Mouse (Mus musculus) spleen, embryonic (tissue): ENCODE data around the gene Cnga3.

ENCODE experiments used
- CTCF ChIA-PET: fragments of 350-600 bp; sonication (Branson Sonifier 250); formaldehyde crosslinking; loops from one replicate; lab custom pipeline; 2022; lab: Charles Lee

The Cnga3 gene

DNA sequence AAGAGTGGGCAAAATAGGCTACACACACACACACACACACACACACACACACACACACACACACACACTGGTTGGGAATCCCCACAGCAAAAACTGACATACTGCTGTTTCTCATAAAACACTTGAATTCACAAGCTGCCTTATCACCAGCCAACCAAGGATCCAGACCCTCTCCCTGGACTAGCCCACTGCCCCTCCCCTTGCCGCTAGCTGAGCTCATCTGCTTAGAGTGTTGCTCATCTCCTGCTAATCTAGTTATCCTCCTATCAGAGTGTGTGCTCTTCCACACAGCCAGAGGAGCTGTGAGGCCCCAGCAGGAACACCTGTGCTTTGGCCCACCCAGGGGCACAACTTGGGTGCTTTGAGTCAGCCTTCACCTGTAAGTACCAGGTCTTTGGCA, at the start of gene Cnga3:
Gene Cnga3 (plus strand): TSS at position 291 of the 400 bp plus-strand sequence.
- CTCF ChIA-PET, result no interaction called here

DNA sequence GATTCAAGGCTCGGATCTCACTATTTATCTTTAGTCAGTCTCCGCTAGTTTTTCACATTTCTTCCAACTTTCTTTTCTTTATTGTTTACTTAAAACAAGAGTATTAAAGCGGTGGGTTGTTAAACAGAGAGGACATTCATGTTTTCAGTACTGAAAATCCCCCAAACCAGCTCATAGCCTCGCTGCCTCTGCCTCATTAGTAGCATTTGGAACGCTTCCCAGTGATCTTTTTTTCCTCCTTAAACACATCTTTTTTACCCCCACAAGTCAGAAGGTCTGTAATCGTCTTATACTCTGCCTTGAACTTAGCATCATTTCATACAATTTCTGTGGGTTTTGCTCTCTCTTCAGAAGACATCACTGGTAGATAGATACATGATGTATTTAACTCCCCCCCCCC, 48.2 kb upstream of the Cnga3 start:
- CTCF ChIA-PET, result no interaction called here

DNA sequence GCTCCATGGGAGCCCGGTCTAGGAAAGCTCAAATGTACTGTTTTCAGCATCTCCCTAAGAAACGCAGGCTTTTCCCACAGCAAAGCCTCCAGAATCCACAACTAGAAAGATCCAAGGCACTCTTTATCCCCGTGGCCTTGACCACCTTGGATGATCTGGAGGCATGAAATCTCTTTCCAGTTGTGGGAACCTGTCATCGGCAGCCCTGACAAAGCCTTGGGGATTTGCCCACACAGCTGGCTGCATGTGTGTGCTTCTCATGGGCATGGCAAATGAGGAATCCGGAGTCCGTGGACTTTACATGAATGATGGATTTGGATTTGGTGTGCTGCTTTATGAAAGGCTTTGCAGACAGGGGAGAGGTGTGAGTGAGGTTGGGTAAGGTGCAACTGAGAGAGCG, 46.3 kb upstream of the Cnga3 start:
- CTCF ChIA-PET, result no interaction called here

DNA sequence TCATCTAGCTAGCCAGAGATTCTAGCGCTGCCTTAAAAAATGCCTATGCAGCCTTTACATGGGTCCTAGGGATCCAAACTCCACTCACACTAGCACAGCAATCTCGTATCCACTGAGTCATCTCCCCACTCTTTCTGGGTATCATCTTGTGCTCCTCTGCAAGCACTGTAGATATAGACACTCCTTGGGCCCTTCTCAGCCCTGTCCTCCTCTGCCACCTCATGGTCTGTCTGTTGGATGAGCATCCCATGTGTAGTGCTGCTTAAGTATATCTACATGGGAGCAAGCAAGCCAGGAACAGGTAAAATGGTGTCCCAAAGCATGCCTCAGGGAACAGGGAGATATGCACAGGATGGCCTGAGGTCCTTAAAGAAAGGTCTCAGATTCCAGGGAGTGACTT, 36.4 kb upstream of the Cnga3 start:
- CTCF ChIA-PET, result no interaction called here

DNA sequence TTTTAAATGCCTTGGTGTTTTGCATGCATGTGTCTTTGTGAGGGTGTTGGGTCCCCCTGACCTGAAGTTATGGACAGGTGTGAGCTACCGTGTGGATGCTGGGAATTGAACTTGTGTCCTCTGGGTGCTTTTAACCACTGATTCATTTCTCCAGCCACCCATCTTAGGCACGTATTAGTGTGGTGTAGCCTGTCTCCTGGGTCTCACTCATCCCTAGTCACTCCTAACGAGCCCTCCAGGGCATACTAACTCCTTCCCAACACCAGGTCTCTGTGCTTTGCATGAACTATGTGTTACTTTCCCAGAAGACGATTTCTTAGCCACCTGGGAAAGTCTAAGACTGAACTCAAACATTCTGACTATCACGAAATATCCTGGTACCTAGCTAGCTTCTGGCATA, 34.4 kb upstream of the Cnga3 start:
- CTCF ChIA-PET, result no interaction called here

DNA sequence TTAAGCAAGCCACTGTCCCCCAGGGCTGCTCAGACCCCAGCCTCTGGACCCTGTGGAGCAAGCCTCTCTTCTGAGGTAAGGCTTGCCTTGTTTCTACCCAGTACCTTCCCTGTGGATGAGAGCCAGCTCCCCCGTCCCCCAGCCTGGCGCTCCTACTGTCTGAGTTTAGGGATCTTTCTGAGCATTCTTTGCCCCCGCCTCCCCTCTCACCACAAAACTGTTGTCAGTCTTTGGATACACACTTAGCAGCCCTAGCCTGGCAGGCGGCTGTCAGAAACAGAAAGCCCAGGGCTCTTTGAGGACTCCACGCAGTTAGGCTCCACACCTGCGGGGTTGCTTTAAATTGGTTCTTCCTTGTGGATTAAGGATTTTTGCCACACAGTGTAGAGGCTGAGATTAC, 27.2 kb upstream of the Cnga3 start:
- CTCF ChIA-PET, result interaction anchor here (0.5 kb wide), 1 partner anchor 197 kb away, joined by 3 read pairs; no protein-coding TSS in a partner anchor

DNA sequence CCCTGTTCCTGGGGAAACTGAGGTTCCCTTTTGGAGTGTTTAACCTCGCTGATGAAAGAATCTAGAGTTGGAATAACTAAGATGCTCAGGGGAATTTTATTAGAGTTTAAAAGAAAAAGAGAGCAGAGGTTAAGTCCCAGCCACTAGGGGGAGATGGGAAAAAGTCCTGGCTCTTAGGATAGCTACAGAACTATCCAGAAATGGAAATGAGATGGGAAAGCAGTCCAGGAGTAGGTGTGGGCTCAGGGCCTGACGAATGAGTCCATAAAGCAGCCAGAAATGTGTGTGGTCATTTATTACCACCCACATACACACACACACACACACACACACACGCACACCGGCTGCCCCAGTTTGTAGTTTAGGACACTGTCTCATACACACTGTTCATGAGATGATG, 19.6 kb upstream of the Cnga3 start:
- CTCF ChIA-PET, result no interaction called here

DNA sequence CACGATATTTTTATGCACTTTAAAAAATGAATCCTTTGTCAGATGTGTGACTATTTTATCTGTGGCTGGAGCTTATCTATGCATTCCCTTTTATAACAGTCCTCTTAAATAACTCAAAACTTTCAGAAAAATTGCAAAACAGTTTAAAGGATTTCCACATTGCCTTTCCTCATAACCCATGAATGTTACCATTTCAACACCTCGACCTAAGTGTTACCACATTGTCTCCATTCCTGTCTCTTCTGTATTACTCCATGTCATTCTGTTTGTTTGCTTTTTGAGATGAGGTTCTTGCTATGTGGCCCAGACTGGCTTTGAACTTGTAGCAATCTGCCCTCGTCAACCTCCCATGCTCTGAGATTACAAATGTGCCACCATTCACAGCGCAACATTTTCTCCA, 12.8 kb upstream of the Cnga3 start:
- CTCF ChIA-PET, result no interaction called here

DNA sequence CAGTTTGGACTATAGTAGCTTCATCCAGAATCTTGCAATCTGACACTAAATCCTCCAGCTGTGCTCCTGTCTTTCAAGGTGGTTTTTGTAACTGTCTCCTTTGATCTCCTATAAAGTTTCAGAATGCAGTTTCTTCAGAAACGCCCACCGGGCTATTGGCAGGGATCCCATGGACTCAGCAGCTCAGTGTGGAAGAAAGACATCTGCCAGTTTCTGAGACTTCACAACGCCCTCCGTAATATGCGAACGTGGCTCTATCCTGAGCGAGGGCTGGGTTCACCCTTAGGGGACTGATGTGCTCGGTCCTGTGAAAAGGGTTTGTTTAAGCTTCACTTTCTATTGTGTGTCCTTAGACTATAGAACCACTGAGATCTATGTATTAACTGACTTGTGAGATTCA, 6.5 kb upstream of the Cnga3 start:
- CTCF ChIA-PET, result no interaction called here

DNA sequence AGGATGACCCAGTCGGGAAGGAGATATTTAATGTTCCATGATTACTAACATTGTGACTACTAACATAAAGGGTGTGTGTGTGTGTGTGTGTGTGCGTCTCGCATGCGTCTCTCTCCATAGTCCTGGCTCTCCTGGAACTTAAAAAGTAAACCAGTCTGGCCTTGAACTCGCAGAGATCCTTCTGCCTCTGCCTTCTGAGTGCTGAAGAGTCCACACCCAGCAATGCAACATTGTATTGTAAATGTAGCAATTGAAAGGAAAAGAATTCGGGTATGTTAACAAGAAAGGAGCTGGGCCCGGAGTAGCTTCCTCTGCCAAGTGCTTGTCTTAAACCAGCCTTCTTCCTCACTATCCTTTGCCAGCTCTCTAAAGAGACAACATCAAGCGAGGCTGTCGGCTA, 1.9 kb upstream of the Cnga3 start:
- CTCF ChIA-PET, result no interaction called here

DNA sequence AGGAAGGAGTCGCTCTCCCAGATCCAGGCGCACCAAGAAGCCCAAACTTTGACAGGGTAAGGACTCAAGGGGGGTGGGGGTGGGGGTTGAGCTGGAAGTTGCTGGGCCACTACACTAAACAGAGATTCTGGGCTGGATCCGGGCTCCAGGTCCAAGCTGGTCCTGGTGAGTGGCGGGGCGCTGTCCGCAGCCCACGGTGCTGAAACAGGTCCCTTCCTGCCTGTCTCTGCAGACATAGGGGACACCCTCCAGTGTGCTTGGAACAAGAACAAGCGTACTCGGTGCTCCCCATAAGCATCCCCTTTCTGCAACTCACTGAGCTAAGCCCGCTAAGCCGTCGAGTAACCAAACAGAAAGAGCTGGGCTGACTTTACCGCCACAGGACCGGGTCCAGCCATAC, 4.2 kb downstream of the Cnga3 start:
- CTCF ChIA-PET, result interaction anchor here (0.7 kb wide), 1 partner anchor 387 kb away, joined by 9 read pairs; no protein-coding TSS in a partner anchor

DNA sequence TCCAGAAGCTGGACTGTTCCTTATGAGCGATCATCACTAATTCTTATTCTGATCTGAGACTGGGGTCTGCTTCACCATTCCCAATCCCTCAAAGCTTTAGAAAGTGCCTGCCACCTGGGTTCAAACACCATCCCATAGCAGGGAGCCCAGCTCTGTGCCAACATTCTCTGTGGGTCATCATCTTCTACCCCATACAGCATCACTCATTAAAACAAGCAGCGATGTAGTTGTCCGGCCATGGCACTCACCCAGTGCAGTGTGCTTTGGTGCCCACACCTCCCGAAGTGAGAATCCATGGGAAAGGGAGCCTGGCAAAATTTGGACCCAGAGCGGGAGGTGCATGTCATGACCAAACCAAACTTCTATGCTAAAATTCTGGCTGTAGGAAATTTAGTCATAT, 5.4 kb downstream of the Cnga3 start:
- CTCF ChIA-PET, result no interaction called here

DNA sequence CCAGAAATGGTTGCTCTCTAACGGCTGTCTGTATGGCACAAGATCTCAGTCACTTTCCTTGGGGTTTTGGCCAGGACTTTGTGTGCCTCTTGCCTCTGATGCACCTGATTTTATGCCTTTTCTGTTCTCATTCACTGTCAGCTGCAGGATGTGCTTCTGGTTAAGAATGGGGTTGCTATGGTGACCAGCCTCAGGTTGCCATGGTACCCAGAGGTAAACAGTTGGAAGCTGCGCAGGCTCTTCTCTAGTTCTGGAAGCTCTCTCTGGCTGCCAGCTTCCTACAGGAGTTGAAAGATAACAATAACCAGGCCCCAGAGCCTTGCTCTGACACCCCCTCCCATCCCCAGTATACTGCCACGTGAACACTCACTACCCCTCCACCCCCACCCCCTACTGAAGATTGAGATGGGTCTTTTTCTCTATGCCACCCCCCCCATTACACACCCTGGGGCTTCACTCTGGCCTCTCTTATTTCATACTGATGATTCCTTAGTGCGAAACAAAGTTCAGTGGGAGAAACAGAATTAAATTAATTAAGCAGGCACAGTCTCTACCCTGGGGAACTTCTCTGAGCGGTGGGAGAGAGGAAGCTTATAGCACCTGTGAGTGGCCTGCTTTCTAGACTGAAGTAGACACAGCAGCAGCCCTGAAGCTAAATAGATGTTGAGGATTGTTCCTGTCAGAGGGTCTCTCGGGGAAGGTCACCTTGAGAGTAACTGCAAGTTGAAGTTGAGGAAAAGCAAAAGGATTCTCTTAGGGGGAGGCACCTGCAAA, 6.1 kb downstream of the Cnga3 start:
- CTCF ChIA-PET, result no interaction called here

DNA sequence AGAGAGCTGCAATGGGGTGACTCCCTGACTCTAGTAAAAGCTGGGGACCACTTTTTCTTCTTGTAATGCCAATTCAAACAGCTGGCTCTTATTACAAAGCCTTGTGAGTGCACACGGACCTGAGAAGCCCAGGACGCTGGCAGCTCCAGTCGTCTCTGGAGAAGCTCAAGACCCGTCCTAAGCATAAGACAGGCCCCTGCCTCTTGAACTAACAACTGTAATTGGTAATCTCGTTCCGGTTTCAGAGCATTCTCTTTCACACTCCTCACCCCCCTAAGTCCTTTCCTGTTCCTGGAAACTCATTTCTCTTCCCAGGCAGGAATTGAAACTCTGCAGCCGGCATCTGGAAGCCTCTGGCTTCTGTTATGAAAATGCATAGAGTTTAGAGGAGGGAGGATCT, 7.8 kb downstream of the Cnga3 start:
- CTCF ChIA-PET, result no interaction called here

DNA sequence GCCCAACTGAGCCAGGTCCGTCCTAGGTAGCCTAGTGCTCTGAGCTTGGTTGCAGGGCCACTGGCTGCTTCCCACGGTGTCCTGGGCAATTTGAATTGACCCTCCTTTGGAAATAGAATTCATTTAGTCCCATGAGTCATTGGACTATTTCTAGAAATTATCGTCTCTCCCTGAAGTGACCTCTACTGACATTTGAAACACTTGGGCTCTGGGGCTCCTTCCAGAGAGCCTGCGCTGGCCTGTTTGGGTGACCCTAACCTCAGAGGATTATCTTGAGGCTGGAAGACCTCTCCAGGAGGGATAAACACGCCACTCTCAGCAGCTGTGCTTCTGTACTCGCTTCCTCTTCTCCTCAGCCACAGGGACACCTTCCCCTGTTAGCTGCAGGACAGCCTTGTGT, 16.2 kb downstream of the Cnga3 start:
- CTCF ChIA-PET, result no interaction called here

DNA sequence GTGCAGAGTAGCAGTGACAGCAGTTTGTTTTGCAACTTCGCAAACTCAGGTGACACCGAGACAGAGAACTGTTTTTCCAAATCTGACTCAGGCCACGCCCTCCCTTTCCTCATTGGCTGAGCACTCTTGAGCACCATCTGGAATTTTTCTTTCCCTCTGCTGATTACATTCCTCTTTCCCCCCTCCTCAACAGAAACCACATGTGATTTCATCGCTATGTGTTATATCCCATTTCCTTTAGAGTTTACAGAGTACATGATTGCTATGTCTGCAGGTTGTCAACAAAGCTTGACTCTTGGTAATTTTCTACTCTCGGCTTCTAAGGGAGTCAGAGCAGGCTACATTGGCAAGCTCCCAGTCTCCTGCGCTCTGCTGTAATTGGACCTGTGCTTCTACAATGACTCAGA, 17.1 kb downstream of the Cnga3 start:
- CTCF ChIA-PET, result no interaction called here

DNA sequence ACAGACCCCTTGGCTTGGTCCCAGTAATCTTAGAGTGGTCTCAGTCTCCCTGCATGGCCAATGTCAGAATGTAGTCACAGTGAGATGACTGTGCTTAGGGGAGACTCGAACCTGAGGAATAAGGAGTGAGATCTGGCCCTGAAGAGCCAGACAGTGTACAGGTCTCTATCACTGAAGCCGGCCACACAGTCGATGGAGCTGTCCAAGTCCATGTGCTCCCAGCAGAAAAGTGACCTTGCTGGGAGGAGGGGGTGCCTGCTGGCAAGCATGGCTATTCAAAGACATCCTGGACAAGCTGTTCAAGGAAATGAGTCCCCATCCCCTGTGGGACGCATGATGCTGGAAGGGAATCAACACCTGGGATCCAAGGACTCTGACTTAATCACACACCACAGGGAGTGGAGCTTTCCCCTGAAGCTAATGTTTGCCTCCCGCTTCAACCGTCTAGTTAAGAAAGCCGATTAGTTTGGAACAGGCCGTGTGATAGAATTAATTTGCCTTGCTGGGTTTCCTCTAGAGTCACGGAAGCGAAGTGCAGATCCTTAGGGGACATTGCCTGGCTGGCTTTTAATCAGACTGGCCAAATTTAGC, 24.9 kb downstream of the Cnga3 start:
- CTCF ChIA-PET, result no interaction called here

DNA sequence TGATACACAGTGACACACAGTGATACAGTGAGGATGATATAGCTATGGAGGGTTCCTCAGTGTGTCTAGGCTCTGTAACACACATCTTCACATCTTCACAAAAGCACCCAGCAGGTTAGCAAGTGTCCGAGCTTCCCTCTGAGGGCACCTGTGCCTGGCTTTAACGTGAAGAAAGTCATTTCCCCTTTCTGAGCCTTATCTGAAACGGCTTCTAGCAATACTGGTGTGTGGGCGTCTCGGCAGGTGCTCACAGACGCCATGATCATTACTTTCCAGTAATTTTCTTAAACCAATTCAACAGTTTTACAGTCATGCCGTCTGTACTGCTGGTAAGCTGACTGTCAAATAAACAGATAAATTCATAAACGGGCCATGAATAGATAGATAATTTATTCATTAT, 28.0 kb downstream of the Cnga3 start:
- CTCF ChIA-PET, result no interaction called here

DNA sequence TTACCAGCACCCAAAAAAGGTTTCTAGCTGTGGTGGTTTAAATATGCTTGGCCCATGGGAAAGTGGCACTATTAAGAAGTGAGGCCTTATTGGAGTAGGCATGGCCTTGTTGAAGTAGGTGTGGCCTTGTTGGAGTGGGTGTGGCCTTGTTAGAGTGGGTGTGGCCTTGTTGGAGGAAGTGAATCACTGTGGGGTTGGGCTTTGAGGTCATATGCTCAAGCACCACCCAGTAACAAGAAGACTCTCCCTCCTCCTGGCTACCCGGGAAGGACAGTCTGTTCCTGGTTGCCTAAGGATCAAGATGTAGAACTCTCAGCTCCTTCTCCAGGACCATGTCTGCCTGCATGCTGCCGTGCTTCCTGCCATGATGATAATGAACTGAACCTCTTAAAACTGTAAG, 32.2 kb downstream of the Cnga3 start:
- CTCF ChIA-PET, result no interaction called here

DNA sequence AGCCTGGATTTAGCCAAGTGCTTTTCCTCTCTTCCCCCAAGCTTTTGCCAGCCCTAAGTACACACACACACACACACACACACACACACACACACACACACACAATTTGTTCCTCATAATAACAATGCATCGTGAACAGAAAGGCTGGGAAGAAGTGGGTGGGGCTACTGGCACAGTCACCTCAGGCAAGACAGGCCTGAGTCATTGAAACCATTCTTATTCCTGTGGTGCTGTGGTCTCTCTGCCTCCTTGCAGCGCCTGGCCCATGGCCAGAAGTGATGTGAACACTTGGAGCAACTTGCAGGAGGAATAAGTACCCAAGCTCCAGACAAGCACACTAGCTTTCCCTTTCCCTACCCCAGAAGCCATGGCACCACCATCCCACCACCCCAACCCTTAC, 34.2 kb downstream of the Cnga3 start:
- CTCF ChIA-PET, result interaction anchor here (0.5 kb wide), 1 partner anchor 317 kb away, joined by 3 read pairs; no protein-coding TSS in a partner anchor

DNA sequence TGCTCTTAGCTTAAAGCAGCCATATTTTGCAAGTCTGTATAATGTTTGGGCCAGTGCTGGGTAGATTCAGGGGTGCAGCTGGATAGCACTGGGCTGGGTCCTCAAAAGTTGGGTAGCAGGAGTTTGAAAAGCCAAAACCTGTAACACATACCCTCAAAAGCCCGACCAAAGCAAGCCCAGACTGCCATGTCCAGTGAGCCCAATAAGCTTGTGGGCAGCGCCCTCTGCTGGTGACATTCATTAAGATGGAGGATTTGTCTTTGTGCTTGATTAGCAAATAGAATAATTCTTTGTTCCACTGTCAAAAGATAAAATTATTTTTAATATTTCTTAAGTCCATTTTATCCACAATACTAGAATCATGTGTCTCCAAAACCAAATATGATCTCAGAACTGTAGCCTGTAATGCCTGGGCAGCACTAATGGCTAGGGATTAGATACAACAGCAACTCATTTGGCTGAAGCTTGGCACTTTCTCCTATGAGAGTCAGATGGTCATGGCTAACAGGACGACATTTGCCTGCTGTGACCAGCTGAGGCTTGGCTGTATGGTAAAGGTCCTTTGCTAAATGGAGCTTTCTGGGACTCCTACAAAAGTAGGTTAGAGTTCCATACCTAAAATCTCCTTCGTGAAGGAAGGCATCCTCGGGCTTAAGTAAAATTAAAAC, 36.5 kb downstream of the Cnga3 start:
- CTCF ChIA-PET, result interaction anchor here (0.6 to 1.8 kb wide), 5 partner anchors 406 to 512 kb away, joined by 3 to 5 read pairs (median 3); no protein-coding TSS in a partner anchor

DNA sequence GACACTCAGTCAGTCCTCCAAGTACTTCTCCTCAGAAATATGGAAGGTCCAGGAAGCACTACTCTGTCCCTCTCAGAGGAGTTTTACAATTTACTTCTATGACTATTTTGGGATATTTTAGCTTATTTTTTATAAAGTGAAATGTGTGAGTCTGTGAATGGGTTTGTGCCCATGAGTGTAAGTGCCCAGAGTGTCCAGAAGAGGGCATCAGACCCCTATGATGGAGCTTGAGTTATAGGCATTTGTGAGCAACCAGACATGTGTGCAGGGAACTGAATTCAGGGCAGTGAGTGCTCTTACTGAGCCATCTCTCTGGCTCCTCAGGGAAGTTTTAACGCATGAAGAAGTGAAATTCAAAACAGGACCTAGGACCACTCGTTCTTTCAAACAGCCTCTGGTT, 44.2 kb downstream of the Cnga3 start:
- CTCF ChIA-PET, result interaction anchor here (0.5 kb wide), 1 partner anchor 155 kb away, joined by 3 read pairs; no protein-coding TSS in a partner anchor

DNA sequence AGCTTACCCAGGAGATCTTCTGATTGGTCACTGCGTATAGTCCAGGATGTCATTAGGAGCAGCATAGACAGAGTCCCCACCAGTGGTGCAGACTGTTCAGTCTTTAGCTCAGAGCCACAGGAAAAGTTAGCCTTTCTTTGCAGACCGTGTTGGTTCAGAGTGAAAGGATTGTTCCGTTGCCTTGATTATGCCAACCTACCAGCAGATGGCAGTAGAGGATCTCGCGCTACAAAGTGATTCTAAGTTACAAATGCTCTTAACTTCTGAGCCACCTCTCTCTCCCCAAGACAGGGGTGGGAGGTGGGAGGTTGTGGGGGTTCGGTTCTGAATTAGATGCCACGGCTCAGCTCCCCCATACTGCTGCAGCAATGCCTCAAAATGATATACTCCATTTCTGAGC, 58.2 kb downstream of the Cnga3 start:
- CTCF ChIA-PET, result interaction anchor here (0.9 to 1.9 kb wide), 4 partner anchors 126 to 131 kb away, joined by 3 to 8 read pairs (median 4); no protein-coding TSS in a partner anchor
